Mouse (Mus musculus) c-Kit-positive CD71-positive TER-119-negative erythroid progenitor cells, embryonic 14.5 days (primary cell): ENCODE data around the gene Lypd4.

Experiments
- DNase-seq: peaks from one replicate; pipeline ENCODE4 v3.0.0-alpha.2; 2013; ENCODE audit warnings: low read depth

The Lypd4 gene

DNA sequence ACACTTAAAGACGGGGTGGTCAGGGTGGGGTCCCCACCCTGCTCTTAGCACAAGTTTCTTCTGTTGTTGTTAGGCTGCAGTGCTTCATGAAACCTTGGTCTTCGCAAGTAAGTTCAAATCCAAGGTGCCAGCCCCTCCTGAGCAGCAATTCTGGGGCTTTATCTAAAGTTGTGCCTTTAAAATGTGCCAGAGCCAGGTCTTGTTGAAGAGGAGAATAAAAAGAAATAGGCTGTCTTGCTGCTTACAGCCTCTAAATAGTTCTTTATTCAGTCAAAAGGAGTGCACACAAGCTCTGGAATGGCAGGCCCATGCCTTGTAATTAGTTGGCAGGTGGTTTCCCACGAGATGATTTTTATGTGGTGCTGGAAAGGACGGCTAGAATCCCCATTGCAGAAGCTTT lies 17.4 kb upstream of the Lypd4 start:
- DNase-seq = no peak

DNA sequence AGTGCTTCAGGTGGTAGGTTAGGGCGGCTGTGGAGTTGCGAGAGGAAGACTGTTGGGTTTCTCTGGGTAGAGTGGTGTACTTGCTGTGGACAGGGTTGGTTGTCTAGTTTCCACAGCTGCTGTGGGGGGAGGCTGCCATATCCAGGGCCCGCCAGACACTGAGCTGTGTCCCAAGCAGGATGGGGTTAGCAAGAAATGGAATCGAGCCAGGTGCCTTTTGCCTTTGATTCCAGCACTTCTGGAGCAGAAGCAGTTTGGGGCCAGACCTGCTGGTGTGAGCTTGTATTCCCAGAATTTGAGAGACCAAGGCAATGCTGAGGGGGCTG lies 16.5 kb upstream of the Lypd4 start:
- no peak for DNase-seq

DNA sequence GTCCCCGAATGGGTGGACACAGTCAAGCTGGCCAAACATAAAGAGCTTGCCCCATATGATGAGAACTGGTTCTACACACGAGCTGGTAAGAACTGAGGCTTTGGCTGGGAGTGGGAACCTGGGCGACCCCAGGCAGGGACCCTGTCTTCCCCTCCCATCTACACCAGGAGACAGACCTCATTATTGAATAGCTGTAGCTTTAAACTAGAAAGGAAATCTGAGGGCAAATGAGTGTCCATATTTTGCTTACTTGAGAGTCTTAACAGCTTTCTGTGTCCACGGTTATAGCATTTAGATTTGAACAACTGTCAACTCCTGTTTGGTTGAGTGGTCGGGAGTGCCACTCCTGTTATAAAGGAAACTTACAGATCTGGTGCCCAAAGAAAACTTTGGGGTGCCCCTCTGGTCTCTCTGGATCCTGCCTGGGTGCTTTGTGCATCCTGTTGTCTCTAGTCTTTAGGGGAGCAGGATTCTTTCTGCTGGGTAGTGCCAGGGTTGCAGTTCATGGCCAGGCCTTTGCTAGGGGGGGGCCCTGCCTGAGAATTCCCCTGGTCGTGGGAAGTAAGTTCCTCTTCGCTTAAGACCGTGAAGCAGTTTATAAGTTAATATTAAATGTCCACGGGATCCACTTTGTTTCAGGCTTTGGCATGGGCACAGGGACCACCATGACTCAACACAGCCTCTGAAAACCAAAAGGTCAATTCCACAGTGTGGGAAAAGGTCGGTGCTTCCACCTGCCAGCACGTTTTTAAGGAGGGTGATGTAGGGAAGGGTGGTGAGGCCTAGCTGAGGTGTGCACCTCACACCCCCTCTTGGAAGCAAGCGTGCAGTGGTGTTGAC lies 15.9 kb upstream of the Lypd4 start:
- no peak for DNase-seq

- no peak for DNase-seq
Measured at GRCm38 (mm10) chr7:24884693-24885291, 15.1 kb upstream of the Lypd4 start.

DNA sequence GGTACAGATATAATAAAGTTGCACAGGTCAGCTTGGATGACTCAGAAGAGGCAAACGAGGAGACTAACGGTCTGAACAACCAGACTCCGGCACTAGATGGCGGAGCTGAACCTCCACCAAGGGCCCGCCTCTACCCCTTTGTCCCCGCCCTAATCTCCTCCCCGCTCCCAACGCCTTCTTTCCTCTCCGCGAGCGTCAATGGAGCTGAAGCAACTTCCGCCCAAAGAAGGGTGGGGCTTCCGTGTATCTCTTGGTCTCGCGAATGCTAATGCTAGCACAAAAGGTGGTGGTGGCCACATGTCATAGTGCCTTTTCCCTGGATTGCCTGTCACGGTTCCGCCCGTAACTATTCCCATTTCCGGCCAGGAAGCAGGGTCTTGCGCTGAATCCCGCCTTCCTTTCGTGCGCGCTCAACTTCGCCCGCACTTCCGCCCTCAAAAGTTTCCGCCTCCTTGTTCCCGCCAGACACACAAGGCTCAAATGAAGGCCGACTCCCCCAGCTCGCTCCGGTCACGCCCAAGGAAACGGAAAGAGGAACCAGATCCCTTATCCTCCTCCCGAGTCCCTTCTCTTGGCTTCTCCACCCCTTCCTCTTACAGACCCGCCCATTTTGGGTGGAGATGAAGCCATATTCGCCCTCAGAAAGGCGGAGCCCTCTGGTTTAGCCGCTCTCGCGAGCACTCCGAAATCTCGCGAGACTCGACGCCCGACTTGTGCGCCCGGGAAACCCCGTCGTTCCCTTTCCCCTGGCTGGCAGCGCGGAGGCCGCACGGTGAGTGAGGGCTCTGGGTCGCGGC lies 14.4 kb upstream of the Lypd4 start, which contains the start of gene Rps19:
Gene Rps19 (plus strand): TSS at position 476 of the 797 bp plus-strand sequence.
- peak; percentile 99 for DNase-seq

DNA sequence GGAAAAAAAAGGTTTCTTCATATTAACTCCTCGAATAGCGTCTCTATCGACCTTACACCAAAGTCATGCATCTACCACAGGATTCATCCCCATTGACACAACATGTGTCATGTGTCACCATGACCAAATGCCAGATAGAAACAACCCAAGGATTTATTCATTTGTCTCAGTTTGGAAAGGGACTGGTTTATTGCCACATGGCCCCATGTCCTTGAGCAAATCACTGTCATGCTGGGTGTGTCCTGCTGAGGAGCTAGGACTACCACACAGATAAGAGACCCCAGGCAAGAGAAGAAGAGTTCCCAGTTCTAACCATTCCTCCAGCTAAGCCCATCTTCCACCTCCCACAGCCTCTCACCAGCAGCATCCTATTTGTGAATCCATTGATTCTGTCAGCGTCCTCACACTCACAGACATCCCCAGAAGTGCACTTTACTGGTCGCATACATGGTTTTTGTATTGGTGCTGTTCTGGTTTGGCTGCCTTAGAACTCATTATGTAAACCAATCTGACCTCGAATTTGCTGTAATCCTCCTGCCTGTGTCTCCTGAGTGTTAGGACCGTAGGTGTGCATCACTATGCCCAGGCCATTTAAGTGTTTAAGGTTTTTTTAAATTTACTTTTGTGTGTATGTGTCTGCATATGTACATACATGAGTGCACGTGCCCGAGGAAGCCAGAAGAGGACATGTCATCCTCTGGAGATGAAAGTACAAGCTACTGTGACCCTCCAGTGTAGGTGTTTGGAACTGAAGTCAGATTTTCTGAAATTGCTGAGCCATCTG lies 12.9 kb upstream of the Lypd4 start:
- no peak for DNase-seq

DNA sequence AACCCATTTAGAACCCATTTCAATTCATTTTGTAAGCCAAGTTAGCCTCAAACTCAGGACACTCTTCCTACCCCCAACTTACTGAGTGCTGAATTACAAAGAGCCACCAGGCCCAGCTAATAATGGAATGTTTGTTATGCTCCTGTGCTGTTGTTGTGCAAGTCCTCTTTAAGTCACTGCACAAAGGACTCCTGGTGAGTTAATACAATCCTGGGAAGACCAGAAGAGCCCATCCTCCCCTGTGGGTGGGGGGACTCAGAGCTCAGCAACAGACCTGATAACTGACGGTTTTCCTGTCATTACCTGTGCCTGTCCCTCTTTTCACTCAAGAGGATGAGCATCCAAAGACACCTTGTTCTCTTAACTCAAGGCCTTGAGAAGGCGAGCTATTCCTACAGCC lies 9.9 kb upstream of the Lypd4 start:
- DNase-seq = no peak

GRCm38 (mm10) chr7:24877588-24877987 lies 7.8 kb upstream of the Lypd4 start:
- DNase-seq = no peak

GRCm38 (mm10) chr7:24869080-24869479 lies 661 bp downstream of the Lypd4 start:
- DNase-seq = no peak

DNA sequence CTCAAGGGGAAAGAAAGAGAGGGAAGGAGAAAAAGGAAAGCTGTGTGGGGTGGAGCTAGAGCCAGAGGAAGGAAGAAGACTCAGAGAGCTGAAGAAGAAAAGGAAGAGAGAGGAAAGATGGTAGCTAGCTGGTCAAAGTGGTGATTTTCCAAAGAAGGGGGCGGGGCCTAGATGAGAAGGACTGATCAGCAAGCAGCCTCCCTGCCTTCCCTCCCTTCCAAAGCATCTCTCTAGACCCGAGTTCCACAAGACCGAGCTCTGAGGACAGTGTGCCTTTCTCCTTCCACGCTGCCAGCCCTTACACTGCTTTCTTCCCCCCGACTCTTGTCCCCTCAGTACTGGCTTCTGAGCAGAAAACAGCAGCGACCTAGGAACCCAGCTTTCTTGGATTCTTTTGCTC lies 5.6 kb downstream of the Lypd4 start:
- DNase-seq = no peak

DNA sequence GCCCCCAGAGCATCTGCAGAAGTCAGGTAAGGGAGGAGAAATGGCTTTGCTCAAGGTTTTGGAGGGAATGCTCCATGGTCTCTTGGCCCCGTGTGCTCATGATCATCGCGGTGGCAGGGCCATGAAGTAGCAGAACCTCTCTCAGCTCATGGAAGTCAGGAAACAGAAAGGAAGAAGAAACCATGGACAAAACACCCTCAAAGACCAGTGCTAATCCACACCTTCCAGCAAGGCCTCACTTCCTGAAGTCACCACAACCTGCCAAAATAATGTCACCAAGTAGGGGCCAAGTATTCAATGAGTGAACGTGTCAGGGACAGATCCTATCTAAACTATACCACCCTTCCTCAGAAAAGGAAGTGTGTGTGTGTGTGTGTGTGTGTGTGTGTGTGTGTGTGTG lies 6.9 kb downstream of the Lypd4 start:
- no peak for DNase-seq

DNA sequence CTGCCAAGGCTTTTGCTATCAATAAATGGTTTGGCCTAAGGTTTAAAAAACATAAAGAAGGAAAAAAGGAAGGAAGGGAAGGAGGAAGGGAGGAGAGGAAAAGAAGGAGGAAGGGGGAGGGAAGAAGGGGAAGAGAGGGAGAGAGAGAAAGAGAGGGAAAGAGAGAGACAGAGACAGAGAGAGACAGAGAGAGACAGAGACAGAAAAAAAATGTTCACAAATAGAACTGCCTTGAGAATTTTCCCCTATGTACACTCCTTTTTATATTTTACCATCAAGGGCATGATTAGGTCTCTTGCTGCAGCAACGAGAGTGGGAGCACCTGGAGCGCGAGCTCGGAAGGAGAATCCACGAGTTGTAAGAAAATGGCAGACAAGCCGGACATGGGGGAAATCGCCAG lies 7.8 kb downstream of the Lypd4 start, which contains the start of gene Gm9844:
Gene Gm9844 (plus strand): TSS at position 301 of the 400 bp plus-strand sequence.
- no peak for DNase-seq

- peak; percentile 48 for DNase-seq
Measured at GRCm38 (mm10) chr7:24859234-24859633, 10.5 kb downstream of the Lypd4 start.

DNA sequence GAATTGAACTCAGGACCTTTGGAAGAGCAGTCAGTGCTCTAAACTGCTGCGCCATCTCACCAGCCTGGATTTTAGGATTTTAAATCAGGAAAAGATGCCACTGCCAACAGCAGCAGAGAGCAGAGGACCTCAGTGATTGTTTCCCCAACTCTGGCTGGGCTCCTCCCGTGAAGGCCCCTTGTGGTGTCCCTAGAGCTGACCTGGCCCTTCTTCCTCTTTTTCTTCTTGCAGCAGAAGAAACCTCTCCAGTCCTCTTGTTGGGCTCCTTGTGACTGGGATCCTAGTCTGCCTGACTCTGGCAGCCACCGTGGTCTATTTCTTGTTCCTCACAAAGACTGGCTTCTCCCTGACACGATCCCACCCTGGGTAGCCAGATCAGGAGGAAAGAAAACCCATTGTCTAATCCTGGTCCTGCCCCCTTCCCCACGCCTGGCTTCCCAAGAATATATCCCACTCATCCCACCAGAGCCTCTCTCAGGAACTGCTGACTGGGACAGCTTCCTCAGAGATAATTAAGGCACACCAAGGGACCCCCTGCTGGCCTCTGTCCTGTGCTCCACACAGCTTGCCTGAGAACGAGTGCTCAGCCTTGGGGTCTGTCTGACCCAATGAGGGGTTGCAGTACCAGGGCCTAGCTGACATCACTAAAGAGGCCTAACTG lies 13.2 kb downstream of the Lypd4 start:
- no peak for DNase-seq

DNA sequence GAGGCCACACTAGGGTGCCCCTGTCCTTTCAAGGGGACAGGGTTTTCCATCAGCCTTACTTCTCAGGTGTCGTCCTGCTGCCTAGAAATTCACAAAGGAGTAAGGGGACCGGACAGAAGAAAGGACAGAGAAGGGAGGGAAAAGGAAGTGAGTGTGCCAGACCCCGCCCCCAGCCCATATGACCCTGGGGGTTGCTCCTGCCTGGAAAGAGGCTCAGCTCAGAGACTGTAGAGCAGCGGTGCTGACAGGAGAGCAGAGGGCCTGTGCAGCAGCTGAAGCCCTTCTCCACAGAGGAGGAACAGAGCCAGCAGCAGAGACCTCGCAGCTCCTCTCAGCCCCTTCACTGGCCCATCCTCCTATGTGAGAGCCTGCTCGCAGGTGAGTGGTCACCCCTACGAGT lies 16.0 kb downstream of the Lypd4 start:
- DNase-seq = no peak

DNA sequence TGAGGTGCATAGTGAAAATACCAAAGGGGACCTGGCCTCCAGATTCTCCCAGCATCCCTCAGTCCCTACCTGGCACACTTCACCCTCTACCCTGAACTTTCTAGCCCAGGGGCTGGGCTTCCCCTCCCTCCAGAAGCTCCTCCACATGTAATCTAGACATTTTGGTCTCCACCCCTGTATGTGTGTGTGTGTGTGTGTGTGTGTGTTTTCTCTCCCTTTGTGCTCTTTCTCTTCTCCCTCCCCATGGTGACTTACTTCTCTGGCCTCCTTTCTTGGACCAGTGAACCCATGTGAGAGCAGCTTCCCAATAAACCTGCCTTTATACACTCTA lies 16.5 kb downstream of the Lypd4 start:
- no peak for DNase-seq

DNA sequence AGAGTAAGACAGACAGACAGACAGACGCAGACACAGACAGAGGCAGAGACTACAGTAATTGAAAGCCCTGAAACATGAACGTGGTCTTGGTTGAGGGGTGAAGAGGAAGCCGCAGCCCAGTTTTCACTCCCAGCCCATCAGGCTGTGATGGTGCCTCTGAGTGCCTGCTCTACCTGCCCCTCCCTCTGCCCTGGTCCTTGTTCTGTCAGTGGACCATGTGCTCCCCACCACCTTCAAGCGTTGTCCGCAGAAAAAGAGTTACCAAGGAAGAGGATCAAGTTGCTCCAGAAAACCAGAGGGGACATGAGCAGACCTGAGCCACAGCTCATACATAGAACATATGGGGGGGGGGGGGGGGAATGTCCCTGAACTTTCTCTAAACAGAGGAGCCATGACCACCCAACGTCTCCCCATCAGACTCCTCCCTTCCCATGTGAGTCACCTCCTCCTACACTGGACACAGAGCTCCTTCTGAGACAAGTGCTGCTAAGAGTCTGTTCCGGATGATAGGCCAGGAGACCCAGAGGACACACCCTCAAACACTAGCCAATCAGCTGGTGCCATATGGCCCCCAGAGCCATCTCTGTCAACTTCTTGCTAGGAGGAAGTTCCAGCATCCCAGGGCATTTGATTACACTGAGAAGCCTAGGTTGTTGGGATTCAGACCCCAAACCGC lies 17.0 kb downstream of the Lypd4 start:
- DNase-seq = peak; percentile 84

DNA sequence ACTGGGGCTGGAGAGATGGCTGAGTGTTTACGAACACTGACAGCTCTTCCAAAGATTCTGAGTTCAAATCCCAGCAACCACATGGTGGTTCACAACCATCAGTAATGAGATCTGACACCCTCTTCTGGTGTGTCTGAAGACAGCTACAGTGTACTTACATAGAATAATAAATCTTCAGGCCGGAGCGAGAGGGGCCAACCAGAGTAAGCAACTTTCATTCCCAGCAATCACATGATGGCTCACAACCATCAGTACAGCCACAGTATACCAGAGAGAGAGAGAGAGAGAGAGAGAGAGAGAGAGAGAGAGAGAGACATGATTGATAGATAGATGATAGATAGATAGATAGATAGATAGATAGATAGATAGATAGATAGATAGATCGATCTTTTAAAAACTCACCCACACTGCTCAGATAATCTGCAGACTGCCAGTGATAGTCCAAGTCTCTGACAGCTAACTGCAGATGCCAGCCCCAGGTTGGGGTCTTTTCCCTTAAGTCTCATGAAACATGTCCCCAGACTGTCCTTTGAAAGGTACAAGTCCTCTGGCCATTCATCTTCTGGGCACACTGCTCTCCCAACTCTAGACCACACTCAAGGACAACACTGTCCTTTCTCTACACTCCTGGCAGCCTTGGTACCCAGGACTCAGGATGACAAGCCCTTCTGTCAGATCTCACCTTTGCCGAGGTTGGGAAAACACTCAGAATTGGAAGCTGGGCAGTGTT lies 18.0 kb downstream of the Lypd4 start:
- DNase-seq = no peak

DNA sequence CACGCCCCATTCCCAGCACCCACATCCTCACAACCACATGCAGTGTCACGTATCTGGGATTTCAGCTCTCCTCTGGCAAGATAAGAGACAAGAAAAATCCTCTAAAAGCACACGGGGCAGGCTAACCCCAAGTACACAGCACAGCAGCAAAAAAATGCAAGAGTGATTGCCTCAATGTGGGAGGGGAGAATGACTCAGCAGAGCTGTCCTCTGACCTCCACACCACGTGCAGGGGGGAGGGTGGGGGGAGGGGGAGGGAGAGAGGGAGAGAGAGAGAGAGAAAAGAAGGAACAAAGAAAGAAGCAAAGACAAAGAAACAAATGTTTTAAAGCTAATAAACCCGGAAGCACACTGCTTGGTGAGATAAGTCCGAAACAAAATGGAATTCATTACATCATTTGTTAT lies 18.8 kb downstream of the Lypd4 start:
- DNase-seq = peak; percentile 72

- peak; percentile 15 for DNase-seq
Measured at GRCm38 (mm10) chr7:24850162-24850561, 19.6 kb downstream of the Lypd4 start.
